Mouse (Mus musculus) kidney, adult 8-10 months (tissue): ENCODE measurements at regions not wholly inside any gene's neighbourhood (a gene's known extent, or its start where the extent isn't known, plus 50 kb on each side); places are given as distances from the start of the nearest gene placed in this dataset.
A peak's percentile ranks its signal among the peaks of the same experiment; 100 is the strongest.

Experiments
- DNase-seq, 2 experiments: peaks; one replicate each; pipeline ENCODE4 v3.0.0; 2022

- peak in 1 of 2 experiments; percentile 19 for DNase-seq
Measured at GRCm38 (mm10) chr9:84178705-84179104, 253.8 kb downstream of the Bckdhb start.

DNA sequence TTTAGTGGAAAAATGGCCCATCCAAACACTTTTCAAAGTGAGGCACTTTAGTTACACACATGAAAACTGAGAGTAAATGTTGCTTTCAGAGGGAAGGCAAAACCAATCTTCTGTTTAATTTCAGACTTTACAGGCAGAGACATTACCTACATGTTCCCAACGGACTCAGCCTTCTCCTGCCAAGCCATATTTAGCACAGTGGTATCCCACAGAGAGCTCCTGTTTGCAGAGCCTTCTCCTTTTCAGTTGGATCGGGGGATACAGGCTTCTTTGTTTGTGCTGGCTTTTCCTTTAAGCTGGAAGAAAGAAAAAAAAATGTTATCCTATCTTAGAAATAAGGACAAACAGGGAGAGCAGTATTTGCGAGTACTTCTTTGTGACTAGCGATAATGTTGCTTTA is 254.3 kb downstream of the Bckdhb start:
- DNase-seq, result no peak

DNA sequence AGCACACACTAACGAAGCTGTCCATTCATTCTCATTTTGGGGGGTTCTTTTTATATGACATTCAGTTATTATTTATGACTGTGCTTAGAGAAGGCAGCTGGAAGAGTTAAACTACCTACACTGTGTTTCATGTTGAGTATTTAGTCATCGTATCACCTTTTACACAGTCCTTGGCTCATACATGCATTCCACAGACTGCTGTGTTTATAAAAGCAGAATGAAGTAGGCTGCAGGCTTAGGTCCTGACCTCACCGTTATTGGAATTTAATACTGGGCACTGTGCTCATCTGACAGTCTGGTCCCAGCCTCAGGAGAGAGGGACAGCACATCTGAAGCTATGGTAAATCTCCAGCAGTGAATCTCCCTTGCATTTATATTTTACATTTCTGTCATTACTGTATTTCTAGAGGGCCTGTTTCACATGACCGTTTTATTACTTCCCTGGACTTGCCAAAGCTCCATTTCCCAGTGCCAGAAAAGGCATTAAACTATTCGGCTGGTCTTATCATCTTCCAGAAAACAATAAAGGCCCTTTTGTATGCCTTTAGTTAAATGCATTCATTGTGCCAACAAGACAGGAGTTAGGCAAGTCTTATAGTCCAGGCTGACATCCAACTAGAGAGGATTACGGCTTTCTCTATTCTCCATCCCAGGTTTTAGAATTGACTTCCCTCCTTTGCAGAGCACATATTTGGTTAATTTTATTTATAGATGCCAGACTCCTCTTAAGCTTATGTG is 258.9 kb downstream of the Bckdhb start:
- no peak for DNase-seq

DNA sequence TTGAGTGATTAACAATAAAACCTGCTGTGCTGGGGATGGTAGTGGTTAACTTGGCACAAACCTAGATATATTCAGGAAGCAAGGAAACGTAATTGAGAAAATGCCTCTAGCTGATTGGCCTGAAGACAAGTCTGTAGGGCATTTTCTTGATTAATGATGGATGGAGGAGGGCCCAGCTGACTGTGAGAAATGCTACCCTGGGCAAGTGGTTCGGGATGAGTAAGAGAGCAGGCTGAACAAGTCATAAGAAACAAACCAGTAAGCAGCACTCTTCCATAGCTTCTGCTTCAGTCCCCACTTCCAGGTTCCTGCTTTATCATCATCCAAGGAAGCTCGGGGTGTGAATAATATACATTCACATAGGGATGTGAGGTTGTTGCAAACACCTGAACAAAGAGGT is 262.6 kb downstream of the Bckdhb start:
- no peak for DNase-seq

DNA sequence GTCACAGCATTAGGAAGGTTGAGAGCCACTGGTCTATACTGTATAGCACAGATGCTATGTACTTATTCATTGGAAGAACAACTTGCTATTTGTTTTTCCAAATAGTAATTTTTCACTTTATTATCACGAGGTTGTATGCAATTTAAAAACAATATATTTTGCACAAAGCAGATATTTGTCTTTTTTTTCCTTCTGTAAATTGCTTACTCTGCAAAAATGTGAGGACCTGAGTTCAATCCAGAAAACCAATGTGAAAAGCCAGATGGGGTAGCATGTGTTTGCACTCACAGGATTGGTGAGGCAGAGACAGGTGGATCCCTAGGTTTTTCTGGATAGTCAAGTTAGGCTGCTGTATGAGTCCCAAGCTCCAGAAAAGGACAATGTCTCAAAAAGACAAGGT is 268.5 kb downstream of the Bckdhb start:
- no peak for DNase-seq

DNA sequence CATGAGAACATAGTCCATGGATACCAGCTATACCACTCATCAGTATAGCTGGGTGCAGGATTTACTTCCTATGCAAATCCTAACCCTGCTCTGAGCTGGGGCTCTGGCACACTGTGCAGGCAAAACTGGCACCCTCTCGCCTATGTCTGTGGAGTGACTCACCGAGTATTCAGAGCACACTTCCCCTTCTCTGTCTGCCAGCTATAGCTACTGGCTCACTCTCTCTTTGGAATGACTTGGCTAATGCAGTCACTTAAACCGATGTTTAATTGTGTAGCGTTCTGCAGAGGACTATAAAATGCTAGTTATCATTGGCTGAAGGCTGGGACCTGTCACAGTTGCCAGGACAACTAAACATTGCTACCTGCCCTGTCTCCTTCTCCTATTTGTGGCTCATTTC is 269.8 kb downstream of the Bckdhb start:
- no peak for DNase-seq

DNA sequence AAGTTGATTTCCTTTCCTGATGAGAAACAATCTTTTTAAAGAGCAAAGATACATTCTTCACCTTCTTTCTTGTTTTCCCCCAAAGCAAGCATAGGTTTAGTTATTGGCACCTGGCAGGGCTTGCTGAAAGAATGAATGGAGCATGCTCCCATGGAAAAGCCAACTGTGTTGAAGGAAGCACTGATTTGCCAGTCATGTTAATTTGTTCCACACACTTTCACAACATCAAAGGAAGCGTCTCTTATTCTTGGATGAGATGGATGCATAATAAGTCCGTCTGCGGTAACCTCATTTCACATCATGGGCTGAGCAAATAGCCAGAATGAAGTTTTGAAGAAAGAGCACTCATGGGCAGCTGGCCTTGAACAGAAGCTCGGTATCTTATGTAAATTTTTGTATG is 270.4 kb downstream of the Bckdhb start:
- DNase-seq, result no peak

DNA sequence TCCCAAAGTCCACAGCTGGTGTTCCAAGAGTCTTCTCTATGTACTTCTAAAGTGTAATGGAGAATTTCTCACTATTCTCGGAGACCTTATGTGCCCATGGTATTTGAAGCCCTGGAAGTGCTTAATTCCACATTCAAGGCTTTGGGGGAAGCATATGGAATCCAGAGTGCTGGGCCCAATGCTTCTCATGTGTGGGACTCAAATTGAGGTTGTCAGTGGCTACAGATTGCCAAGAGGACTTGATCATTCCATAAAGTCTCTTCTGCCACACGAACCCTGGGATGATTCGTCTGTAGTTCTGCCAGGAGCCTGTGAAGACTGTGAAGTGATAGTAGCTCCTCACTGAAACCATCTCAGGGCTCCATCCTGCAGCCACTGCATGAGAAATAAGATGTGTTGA is 275.3 kb downstream of the Bckdhb start:
- peak in 1 of 2 experiments; percentile 6 for DNase-seq

GRCm38 (mm10) chr9:84204056-84204455 is 279.1 kb downstream of the Bckdhb start:
- no peak for DNase-seq

DNA sequence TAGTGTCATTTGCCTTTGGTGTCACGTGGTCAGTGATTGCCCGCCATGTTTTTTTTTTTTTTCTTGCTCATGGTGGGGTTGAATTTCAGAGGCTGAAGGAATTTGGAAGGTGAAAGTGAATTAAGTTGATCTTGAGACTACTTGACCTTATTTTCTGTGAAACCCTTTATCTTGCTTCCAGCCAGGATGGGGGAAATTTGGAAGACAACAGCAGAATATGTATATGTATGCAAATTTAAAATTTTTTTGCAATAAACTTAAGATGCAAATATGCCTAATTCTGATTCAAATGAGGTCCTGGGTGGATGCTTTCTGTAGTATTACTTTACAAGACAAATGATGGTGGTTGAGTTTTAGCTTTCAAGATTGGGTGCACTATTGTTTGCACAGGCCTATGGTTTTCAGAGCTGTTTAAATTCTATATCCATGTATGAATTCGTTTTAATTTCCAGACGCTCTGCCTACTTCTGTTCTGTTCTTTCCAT is 315.6 kb downstream of the Bckdhb start:
- DNase-seq, result no peak

DNA sequence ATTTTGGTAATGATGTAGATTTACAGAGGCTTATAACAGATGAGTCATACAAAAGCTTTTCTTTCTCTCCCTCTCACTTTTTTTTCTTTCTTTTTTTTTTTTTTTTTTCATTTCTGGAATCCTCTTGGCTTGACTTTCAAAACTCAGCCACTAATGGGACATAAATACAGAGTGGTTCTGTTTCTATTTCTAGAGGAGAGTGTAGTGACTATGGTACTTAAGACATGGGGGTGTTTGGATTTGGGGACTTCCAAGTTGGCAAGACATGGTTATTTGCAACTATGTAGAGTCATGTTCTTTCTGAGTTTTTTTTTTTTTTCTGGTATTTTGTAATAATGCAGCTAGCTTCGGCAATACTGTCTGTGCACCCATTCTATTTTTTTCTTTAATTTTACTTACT is 324.8 kb downstream of the Bckdhb start:
- no peak for DNase-seq

- DNase-seq, result peak; percentile 4 to 46
Measured at GRCm38 (mm10) chr9:84253022-84253991, 328.4 kb downstream of the Bckdhb start.

DNA sequence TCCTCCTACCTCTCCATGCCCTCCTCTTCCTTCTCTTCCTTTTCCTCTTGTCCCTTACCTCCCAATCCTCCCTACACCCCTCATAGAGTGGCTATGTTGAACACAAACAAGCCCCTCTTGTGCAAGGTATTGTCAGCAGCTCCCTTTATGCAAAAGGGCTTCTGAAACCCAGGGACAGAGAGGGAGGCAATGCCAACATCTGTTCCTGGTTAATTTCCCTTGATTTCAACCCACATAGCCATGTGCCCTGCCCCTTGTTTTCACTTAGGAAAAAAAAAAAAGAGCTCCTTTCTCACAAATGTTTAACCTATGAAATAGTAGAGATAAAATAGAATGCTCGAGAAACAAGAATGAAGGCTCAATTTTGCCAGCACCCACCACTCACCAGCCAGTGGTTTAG is 333.5 kb downstream of the Bckdhb start:
- no peak for DNase-seq

DNA sequence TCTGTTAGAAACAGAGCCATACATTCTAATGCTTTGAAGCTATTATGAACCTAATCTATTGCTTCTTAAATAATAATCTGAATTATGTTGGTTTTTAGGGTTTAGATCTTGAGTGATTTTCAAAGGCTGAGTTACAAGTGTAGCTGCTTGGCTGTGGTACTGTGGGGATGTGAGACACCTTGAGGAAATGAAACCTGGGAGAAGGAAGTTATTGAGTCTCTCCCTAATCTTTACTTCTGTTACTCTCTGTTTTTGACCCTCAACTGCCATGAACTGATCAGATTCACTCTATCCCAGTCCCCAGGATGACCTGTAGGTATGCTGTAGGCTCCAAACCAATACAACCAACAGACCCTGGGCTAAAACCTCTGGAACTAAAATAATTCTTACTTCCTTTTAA is 334.8 kb downstream of the Bckdhb start:
- no peak for DNase-seq

DNA sequence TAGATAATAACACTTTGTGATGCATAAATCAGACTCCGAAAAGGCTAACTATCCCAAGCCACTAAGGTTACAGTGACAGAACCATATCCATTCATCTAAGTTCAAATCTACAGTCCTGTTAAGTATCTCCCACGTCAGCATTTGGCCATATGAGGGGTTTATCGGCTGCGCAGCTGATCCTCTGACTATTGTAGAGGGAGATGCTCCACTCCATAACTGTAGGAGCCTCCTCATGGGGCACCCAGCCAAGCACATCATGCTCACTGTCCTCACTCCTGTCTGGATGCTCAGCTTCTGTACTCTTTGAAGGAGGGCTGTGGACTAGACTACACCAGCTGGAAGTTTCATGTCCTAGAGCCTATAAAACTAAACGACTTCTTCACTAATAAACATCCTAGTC is 337.2 kb downstream of the Bckdhb start:
- DNase-seq, result no peak

- DNase-seq, result no peak
Measured at GRCm38 (mm10) chr9:84266974-84267373, 342.0 kb downstream of the Bckdhb start.

GRCm38 (mm10) chr9:84274608-84275007 is 349.7 kb downstream of the Bckdhb start:
- no peak for DNase-seq

GRCm38 (mm10) chr9:84278295-84278694 is 353.4 kb downstream of the Bckdhb start:
- DNase-seq, result no peak

GRCm38 (mm10) chr9:84278731-84279130 is 353.8 kb downstream of the Bckdhb start:
- DNase-seq, result no peak

- no peak for DNase-seq
Measured at GRCm38 (mm10) chr9:84280898-84281297, 356.0 kb downstream of the Bckdhb start.

GRCm38 (mm10) chr9:84281610-84282009 is 356.7 kb downstream of the Bckdhb start:
- DNase-seq, result no peak

- no peak for DNase-seq
Measured at GRCm38 (mm10) chr9:84283296-84283695, 358.4 kb downstream of the Bckdhb start.

DNA sequence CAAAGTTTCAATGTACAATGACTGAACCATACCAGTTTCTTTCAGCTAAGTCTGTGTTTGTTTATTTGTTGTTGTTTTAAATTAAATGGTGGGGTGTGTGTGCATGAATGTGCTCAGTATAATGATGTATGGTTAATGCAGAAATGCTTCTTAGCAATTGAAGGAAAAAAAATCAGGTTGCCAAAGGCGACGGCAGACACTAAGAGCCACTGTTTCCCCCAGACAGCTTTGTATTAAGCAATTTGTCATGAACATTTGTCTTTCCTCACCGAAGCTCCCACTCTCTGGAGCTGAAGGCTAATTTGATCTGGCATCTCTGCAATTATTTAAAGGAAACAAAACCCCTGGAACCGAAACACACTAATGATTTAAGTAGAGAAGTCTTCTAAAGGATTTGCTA is 360.7 kb downstream of the Bckdhb start:
- no peak for DNase-seq

GRCm38 (mm10) chr9:84295891-84296290 is 370.9 kb downstream of the Bckdhb start:
- DNase-seq, result no peak
